Mouse (Mus musculus): ENCODE data around the gene Tmem184a.
A peak's percentile ranks its signal among the peaks of the same experiment; 100 is the strongest.

The Tmem184a gene

DNA sequence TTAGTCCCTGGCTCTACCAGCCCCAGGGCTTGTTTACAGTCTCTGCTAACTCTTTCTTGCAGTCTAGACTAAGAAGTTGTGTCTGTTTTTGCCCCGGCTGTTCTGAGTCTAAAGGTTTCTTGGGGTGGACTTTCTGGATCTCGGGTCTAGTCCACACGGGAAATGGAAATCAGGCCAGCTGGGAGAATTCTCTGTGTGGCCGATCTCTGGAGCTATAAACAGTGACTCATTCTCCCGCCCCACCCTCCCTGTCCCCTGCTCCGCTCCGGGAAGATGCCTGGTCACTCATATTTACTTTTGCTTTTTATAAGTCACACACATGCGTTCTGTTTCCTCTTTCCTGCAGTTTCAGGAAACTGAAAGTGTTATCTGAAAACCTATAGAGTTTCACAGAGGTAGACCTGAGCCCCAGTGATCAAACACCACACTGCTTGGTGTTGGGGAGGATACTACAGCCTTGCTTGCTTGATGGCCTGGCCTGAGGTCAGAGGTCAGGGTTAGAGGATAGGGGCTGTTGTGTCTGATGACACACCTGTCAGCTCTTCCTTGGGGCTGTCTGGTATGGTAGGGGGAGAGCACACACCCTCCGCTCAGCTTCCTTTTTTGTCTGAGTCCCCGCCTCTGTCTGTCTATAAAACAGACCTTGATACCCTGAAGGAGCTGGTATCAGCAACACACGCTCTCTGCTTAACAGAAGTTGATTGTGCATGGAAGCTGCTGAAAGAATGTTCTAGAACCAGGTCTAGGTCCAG lies 26.2 kb downstream of the Tmem184a start:
- DNase-seq (ENCODE audit: low read depth, low spot score): no peak

DNA sequence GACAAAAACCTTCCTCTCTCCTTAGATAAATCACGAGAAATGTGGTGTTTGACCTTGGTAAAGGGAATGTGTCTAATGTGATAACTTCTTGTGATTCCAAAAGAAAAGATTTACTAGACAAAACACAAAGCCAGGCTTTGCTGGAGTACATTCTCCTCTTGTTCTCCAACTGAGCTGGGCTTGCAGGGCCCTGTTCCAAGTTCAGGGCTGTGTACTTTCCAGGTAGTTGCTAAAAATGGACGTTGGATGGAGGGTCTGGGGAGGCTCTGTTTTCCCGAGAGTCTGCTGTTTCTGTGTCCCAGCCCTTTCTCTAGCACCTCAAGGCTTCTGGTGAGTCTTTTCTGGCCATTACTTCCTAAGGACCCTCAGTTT lies 26.8 kb downstream of the Tmem184a start:
- no peak for DNase-seq (ENCODE audit: low read depth, low spot score)

DNA sequence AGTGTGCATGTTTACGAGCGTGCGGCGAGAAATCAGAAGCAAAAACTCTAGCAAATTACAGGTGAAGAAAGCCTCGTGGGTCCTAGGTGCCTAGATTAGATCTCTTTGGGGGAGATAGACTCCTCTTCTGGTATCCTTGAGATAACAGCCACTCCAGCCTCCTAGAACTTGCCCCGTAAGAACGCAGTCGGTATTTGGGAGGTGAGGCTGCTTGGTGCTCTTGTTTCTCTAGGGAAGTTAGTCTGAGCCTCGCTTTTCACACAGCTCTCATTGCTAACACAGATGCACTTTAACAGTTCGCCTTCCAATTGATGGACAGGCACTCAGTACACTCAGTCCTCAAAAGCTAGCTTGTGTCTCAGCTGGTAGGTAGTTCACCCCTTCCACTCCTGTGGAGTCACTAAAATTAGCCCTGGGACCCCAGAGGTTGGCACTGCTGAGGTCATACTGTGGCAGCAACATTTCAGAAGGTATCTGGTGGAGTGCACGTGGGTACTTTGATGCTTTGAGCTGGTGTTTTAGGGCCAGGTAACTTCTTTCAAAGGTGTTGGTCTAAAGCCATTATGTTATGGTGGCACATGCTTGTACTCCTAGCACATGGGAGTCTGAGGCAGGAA lies 27.4 kb downstream of the Tmem184a start:
- DNase-seq (ENCODE audit: low read depth, low spot score): no peak

DNA sequence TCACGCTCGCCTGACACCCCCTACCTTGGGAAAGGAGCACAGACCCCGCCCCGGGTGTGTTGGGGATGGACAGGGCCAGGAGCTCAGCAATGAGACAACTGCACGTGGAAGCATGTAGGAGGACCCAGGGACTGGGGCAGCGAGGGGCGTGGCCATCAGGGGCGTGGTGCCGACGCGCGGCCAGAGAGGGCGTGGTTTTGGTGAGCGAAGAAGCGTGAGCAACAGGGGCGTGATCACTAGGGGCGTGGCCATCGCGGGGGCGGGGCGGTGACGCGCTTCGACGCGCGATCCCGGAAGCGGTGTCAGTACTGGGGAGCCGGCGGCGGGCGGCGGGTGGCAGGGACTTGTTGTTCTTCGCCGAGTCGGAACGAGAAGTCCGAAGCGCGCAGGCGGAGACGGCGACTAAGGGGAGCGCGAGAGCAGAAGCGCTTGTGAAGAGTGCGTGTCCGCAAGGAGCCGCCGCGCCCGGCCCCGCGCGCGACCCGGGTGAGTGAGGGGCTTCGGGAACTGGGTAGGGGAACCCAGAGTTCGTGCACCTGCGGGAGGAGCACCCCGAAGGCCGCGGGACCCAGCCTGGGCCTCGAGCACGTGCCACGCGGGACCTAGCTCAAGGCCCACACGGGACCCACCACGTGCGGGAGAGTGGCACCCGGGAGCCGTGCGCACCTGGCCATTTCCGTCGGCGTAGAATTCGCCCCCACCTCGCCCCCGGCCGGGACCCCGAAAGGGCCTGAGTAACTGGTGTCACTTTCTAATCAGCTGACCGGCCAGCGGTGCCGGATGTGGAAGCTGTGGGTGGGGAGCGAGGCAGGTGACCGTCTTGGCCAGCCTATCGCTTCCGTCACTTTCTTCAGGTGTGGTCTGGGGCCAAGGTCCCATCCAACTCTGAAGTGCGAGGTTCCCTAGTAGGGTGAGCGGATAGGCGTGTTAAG lies 28.2 kb downstream of the Tmem184a start, which contains the start of gene Mafk:
Gene Mafk, plus strand, starts transcription at position 287 of the 932 bp plus-strand sequence.
- peak; percentile 51 for DNase-seq (ENCODE audit: low read depth, low spot score)

DNA sequence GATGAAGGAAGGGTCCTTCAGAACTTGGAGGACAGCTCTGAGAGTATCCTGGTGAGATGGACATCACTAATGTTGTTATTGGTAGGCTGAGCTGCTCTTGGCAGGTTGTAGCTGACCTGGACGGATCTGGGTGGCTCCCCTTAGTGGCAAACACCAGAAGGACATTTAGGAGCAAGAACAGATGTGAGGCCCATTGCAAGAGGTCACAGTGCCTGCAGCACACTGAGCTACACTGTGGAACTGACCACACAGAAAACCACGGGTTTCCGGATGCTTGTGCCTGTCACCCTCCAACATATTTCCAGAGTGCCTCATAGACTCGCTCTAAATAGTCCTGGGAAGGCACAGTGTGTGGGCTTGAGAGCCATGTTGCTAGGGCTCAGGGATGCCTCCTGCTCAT lies 30.3 kb downstream of the Tmem184a start:
- no peak for DNase-seq (ENCODE audit: low read depth, low spot score)

DNA sequence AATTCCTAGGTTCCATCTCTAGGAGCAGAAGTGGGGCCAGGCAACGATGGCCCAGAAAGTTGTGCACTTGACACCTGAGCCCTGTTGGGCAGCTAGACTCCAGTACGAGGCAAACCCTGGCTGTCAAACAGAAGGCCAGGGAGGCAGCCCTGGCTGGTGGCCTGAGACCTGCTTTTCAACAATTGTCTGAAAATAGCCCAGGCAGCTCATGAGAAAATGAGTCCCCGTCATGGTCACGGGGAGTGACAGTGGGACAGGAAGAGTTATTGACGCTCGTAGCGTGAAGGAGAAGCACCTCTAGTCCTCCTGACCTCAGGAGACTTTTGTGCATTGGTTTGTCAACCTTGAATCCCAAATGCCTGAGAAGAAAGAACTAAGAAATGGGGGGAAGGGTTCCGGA lies 38.3 kb downstream of the Tmem184a start:
- DNase-seq (ENCODE audit: low read depth, low spot score): no peak

DNA sequence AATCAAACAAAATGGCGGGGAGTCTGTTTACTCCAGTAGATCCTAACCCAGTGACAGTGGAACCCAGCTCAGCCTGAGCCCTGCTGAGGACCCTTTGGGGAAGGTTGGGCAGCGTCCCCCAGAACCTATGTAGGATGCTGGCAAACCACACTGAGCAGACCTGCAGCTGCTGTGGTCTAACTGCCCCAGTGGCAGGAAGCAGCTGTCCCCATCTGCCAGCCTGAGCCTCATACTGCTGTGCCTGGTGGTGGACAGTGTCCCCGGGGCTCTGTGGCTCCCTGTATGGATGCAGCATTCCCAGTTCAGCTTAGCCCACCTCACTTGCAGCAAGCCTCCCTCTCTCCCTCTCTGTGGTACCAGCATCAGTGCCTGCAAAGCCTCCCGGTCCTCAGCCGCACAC lies 42.8 kb downstream of the Tmem184a start:
- no peak for DNase-seq (ENCODE audit: low read depth, low spot score)

DNA sequence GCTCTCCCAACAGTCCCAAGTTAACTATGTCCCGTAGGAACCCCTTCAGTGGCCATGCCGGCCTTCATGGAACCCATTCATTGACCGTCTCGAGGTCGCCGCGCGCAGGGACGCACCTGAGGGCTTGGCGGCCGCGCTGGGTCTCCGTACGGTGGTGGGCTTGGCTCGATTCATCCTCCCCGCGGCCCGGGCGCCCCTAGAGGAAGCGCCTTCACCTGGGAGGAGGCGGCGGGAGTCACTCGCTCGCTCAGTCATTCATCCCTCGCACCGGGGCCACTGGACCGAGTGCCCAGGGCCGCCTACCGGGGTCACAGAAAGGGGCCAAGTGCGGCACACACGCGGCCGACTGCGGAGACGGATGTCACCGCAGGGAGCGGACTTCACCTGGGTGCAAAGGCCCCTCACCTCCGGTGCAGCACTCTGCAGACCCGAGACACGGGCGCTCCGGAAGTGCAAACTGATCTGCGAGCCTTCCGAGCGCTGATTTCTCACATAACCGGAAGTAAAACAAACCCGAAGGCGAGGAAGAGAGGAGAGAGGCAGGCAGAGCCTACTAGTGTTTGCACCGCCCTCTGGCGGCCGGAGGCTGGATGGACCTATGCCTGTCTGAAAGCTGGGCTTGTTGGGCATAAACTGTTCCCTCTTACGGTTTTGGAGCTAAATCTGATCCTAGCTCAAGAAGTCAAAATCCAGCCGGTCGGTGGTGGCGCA lies 44.3 kb downstream of the Tmem184a start, which contains the start of gene Ints1:
Gene Ints1, minus strand, starts transcription at position 459 of the 711 bp plus-strand sequence.
- peak; percentile 87 for DNase-seq (ENCODE audit: low read depth, low spot score)

DNA sequence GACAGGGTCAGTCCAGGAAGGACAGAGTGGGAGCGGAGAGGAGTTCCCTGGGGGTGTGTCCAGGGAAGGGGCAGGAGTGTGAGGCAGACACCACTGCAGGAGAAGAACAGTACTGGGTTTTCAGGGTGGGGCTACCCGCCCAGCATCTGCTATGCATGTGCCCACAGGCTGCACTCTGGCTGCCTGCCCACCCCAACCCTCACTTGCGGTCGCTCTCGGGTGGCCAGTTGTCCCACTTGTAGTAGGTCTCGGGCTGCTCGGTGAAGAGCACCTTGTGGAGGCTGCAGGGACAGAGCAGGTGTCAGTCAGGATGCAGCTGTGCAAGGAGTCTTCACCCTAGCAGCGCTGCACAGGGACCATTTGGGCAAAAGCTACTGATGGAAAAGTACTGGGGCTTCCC lies 51.5 kb downstream of the Tmem184a start:
- DNase-seq (ENCODE audit: low read depth, low spot score): no peak

DNA sequence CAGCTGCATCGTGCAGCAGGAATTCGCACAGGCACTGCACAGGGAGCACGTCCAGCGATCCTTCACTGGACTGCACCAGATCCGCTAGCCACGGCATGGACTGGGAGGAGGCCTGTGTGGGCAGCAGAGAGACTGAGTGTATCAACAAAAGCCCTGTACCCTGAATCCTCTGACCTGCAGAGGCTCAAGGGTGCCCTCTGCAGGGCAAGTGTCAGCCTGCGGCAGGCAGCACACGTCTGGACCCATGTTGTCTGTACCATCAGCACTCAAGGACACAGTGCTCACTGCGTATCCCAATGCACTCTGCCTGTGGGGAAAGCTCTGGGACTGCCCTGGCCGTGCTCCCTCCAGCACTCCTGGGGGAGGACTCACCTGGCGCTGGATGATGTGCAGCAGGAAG lies 55.4 kb downstream of the Tmem184a start:
- no peak for DNase-seq (ENCODE audit: low read depth, low spot score)

DNA sequence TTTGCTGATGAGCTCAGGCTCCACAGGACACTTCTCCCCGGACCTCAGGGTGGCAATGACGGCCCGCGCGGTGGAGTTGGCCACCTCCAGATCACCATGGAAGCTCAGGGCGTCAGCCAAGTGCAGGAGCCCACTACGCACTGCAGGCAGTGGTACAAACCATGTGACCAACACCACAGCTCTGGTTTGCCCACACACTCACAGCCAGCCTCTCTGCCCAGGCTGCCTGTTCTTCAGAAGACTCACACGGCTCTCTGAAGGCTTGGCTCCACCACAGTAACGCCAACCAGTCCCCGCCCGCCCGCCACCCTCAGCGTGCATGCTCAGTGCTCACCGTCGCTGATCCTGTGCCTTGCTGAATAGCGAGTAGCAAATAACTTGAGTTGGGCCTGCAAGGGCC lies 61.6 kb downstream of the Tmem184a start:
- DNase-seq (ENCODE audit: low read depth, low spot score): no peak

DNA sequence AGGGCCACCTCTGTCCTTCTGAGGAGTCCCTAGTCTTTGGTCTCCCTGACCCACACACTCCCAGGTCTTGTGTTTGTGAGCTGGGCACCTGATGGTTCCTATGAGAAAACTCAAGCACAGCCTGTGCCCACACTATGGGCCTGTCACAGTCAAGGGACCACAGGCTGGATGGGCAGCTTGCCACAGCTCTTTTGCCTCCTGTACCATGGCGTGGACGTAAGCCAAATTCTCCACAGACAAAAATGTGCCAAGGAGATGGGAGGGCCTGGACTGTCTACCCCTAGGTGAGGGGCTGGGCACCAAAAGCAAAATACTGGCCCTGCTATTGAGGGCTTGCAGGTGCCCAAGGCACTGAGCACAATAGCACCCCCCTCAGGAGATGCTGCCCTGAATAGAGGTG lies 63.1 kb downstream of the Tmem184a start:
- no peak for DNase-seq (ENCODE audit: low read depth, low spot score)

DNA sequence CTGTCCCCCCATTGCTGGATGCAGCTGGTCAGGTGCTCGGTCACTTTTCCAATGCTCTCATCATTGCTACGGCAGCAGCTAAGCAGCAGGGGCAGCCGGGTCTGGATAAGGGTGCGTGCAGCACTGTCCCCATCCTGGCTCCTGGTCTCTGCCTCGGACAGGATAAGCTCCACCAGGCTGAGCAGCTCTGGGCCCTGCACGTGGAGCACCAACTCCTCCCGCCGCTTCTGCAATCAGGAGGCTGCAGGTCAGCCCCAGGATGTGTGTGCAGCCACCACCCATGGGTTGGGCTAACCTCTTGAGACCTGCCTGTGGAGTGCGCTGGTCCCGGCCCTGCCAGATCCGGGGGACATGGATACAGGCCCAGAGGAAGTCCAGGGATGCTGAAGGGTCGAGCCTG lies 63.6 kb downstream of the Tmem184a start:
- no peak for DNase-seq (ENCODE audit: low read depth, low spot score)

DNA sequence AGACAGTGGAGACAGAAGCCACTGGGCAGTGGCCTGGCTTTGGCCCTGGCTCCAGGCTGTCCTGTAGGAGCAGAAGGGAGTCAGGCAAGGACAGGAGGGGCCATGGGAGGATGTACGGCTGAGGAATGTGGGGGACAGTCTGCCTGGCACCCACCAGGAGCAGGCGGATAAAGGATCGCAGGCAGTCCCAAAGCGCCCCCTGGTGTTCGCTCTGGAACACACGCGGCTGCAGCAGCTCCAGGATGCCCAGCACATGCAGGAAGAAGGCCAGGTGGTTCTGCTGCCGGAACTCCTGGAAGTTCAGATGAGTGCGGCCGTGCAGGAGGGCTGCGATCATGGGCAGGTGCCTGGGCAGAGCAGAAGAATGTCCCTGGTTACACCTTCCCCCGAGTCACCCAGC lies 65.0 kb downstream of the Tmem184a start:
- DNase-seq (ENCODE audit: low read depth, low spot score): no peak
